Mouse (Mus musculus) heart, embryonic 15.5 days (tissue): ENCODE measurements around the gene Alpl. TPM values are rescaled to one million over a fixed set of nuclear protein-coding genes. Genes with fewer than 3 reads are reported as not detected.

Source experiments
- ATAC-seq: fragments of 200-750 bp; cut with Nextera tagmentation; replicated peaks from 2 replicates; pipeline ENCODE4 v1.8.0; 2017; ENCODE audit warnings: low read depth, moderate TSS enrichment; ENCODE audit not compliant: insufficient number of reproducible peaks, insufficient read depth, low FRiP score
- H3K27ac ChIP-seq: fragments of 300-500 bp; sonication (generic); 2 replicates; pipeline ENCODE4 v1.5.1; 2015; ENCODE audit warnings: mild to moderate bottlenecking, inconsistent platforms
- H3K27me3 ChIP-seq: fragments of 300-500 bp; sonication (generic); 2 replicates; pipeline ENCODE4 v1.6.1; 2015; ENCODE audit warnings: inconsistent platforms
- H3K36me3 ChIP-seq: fragments of 300-500 bp; sonication (generic); 2 replicates; pipeline ENCODE4 v1.6.1; 2015; ENCODE audit warnings: mild to moderate bottlenecking, inconsistent platforms
- H3K4me1 ChIP-seq: fragments of 300-500 bp; sonication (generic); replicated peaks from 2 replicates; pipeline ENCODE4 v1.6.1; 2015; ENCODE audit warnings: inconsistent platforms
- H3K4me2 ChIP-seq: fragments of 300-500 bp; sonication (generic); 2 replicates; pipeline ENCODE4 v1.6.1; 2015; ENCODE audit warnings: inconsistent platforms, mild to moderate bottlenecking, moderate library complexity
- H3K4me3 ChIP-seq: fragments of 300-500 bp; sonication (generic); 2 replicates; pipeline ENCODE4 v1.5.1; 2015; ENCODE audit warnings: mild to moderate bottlenecking, inconsistent platforms
- H3K9ac ChIP-seq: fragments of 300-500 bp; sonication (generic); 2 replicates; pipeline ENCODE4 v1.6.1; 2015; ENCODE audit warnings: mild to moderate bottlenecking, inconsistent platforms
- H3K9me3 ChIP-seq: fragments of 300-500 bp; sonication (generic); replicated peaks from 2 replicates; pipeline ENCODE4 v1.6.1; 2016; ENCODE audit warnings: inconsistent platforms
- WGBS: fragments of 180-500 bp; shearing (Covaris S2); methylation state at CpG from one replicate; pipeline ENCODE4 v1.1.7; 2015; ENCODE audit warnings: mixed read lengths; 5-methylcytosine and 5-hydroxymethylcytosine counted together
- polyA plus RNA-seq: library from polyadenylated mRNA; unstranded; fragments of >200 nt; fragmentation: Nextera tagmentation; extraction: Ambion mirVana; gene quantifications from 2 replicates; pipeline ENCODE4 v1.2.1, GENCODE M21; 2015

Gene Alpl
- polyA plus RNA-seq, 1 experiment from 2014 or later: 3.0 TPM

DNA sequence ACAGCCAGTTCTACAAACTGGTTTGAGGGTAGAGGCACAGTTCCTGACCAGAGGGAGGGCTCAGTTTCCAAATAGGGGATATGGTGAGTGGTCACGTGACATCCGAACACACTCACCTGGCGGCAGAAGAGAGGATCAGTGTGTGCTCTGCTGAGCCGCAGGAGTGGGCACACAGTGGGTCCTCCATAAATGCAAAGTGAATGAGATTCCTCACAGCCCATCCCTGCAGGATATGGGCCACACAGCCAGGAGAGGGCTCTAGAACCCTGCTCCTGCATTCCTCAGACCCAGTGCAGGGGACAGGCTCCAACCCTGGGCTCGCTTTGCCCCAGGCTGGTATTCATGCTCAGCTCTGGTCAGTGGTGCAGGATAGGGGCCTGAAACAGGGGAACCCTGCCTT lies 62.7 kb downstream of the Alpl start:
- H3K9ac ChIP-seq: no peak overlapping the region
- H3K27ac ChIP-seq: no peak overlapping the region
- peaks cover 57% of the 10 kb centered on the region for H3K27me3 ChIP-seq
- 64% methylated on average over 5 of the region's 5 CpGs for WGBS
- ATAC-seq: no peak
- no peaks in the 10 kb centered on the region for H3K9me3 ChIP-seq
- H3K4me1 ChIP-seq: peaks cover 8% of the 10 kb centered on the region
- H3K4me2 ChIP-seq: no peak overlapping the region
- H3K4me3 ChIP-seq: no peak overlapping the region
- no peaks in the 10 kb centered on the region for H3K36me3 ChIP-seq

DNA sequence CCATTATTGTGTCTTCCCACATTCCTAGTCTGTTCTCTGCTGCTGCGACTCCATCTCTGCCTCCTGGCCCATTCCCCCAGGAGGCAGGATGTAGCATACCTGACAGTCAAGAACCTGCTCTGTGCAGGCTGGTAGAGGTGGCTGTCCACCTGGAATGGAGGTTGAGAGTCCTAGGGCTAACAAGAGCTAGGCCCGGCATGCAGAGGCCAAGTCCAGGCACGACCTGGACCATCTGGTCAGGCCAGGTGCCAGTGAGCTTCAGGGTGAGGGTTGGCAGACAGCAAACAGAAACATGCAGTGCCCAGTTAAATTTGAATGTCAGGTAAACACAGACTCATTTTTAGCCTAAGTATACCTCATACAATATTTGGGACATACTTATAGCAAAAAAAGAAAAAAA lies 63.2 kb downstream of the Alpl start:
- H3K4me1 ChIP-seq: peaks cover 9% of the 10 kb centered on the region
- H3K9ac ChIP-seq: no peak overlapping the region
- no peak overlapping the region for H3K27ac ChIP-seq
- WGBS: 76% methylated on average over 3 of the region's 3 CpGs
- no peak overlapping the region for H3K4me2 ChIP-seq
- no peak overlapping the region for H3K4me3 ChIP-seq
- no peaks in the 10 kb centered on the region for H3K9me3 ChIP-seq
- no peak for ATAC-seq
- no peaks in the 10 kb centered on the region for H3K36me3 ChIP-seq
- peaks cover 62% of the 10 kb centered on the region for H3K27me3 ChIP-seq

DNA sequence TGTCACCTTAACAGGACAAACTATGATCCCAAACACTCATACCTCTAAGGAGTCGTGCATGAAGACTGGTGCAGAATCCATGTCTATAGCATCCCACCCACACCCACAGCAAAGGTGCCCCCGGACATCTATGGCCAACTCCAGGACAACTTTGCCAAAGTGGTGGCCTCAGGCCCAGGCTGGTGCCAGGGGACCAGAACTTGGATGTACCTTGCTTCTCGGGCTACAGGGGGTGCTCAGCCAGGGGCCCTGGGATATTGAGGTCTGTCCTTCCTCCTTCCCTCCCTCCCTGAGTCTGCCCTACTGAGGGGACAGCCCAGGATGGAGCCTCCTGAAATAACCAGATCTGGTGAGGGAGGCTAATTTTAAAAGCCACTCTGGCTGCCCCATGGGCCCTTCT lies 63.8 kb downstream of the Alpl start:
- Histone ChIP-seq H3K4me1 (peaks cover 13% of the 10 kb centered on the region), H3K27ac (no peak overlapping the region), H3K36me3 (no peaks in the 10 kb centered on the region), H3K27me3 (peaks cover 67% of the 10 kb centered on the region), H3K4me2 (no peak overlapping the region), H3K9ac (no peak overlapping the region), H3K4me3 (no peak overlapping the region), H3K9me3 (no peaks in the 10 kb centered on the region)
- ATAC-seq: no peak
- WGBS: 67% methylated on average over 3 of the region's 3 CpGs

DNA sequence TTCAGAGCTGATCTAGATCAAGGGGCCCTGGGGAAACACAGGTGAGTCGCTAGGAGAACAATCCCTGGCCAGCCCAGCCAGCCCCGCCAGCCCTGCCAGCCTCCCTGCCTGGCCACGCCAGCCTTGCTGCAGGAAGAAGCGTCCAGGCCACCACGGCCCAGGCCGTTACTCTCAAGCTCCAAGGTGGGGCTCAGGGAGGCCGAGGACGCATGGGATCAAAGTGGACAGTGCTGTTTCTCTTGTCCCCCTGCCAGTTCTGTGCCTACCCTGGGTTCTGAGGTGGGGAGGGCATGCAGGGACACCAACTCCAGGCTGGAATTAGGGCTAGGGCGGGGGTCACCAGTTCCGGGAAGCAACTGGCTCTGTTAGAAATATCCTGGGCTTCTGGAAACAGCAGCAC lies 64.3 kb downstream of the Alpl start:
- no peak for ATAC-seq
- 66% methylated on average over 10 of the region's 10 CpGs for WGBS
- H3K9me3 ChIP-seq: no peaks in the 10 kb centered on the region

DNA sequence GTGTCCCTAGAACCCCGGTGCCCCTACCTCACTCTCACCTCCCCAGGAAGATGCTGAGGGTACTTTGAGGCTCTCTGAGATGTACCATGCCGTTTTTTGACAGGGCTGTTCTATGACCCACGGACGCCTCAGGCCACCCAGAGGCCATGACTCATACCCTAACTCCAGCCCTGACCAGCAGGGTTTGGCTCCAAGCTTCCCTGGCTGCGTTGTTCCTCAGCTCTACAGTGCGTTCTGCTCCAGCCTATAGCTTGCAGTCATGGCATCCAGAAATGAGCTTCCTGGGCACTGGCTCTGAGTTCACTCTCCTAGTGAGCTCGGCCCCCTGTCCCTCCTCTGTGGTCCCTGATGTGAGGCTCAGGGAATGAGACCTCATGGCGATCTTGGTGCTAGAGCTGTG lies 65.4 kb downstream of the Alpl start:
- no peak overlapping the region for H3K4me3 ChIP-seq
- ATAC-seq: no peak
- no peak overlapping the region for H3K4me2 ChIP-seq
- H3K9me3 ChIP-seq: no peaks in the 10 kb centered on the region
- peaks cover 74% of the 10 kb centered on the region for H3K27me3 ChIP-seq
- no peak overlapping the region for H3K27ac ChIP-seq
- peaks cover 13% of the 10 kb centered on the region for H3K4me1 ChIP-seq
- 76% methylated on average over 8 of the region's 8 CpGs for WGBS
- H3K36me3 ChIP-seq: no peaks in the 10 kb centered on the region
- H3K9ac ChIP-seq: no peak overlapping the region

More for the DNA sequence above, 64.3 kb downstream of the Alpl start:
- Histone ChIP-seq H3K36me3 (no peaks in the 10 kb centered on the region), H3K27ac (no peak overlapping the region), H3K4me1 (peaks cover 13% of the 10 kb centered on the region), H3K27me3 (peaks cover 69% of the 10 kb centered on the region), H3K4me2 (no peak overlapping the region), H3K4me3 (no peak overlapping the region), H3K9ac (no peak overlapping the region)

DNA sequence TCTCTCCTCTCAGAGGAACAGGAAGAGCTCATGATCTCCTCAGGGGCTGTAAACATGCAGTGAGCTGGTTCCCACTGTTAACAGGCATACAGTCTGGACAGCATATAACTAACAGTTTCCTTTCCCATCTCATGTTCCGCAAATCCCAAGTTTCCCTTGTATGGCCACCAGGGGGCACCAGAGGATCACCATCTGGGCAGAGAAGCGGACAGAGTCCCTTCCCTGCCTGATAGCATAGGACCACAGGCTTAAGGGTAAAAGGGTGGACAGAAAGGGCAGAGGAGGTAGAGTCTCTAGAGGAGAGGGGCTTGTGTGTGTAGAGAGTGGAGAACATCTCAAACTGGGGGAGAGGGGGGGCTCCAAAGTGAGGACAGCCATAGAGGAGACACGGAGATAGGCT lies 66.0 kb downstream of the Alpl start:
- Histone ChIP-seq H3K9me3 (no peaks in the 10 kb centered on the region), H3K36me3 (no peaks in the 10 kb centered on the region), H3K27me3 (peaks cover 80% of the 10 kb centered on the region), H3K4me2 (no peak overlapping the region), H3K4me1 (peaks cover 13% of the 10 kb centered on the region), H3K9ac (no peak overlapping the region), H3K4me3 (no peak overlapping the region), H3K27ac (no peak overlapping the region)
- peak; percentile 40; the same call in 1 of the 2 replicates for ATAC-seq
- WGBS: 15% methylated on average over 3 of the region's 3 CpGs

DNA sequence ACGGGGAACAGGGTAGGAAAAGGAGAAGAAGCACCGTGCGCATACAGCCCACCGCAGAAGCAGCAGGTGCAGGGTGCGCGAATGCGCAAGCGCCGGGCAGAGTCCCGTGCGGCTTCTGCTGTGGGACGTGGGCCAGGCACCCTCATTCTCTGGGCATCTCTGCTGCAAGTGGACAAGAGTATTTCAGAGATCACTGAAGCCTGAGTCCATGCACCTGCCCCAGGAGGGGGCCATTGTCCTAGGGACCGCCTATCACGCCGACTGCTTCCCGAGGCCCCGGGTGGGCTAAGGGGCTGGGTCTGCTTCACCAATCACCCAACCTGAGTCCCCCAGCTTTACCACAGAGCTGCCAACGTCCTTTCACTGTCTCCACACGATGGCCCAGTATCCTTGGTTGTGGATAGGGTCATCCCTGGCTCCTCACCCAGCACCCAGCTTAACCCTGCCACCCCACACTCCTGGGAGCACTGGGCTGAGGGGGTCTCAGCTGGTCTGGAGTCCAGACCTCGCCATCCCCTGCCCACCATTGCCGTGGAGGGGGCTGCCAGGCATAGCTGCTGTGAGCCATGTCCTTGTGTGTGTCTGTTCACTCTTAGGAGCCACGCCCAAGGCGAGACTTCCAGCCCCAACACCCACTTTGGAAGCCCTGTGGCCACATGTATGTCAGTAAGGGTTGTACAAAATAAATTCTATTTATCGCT lies 66.9 kb downstream of the Alpl start:
- H3K27ac ChIP-seq: no peak overlapping the region
- H3K9ac ChIP-seq: no peak overlapping the region
- H3K9me3 ChIP-seq: no peaks in the 10 kb centered on the region
- peaks cover 20% of the 10 kb centered on the region for H3K4me1 ChIP-seq
- no peak for ATAC-seq
- peaks cover 88% of the 10 kb centered on the region for H3K27me3 ChIP-seq
- H3K4me3 ChIP-seq: peak overlapping the region; percentile 18; the same call in 1 of the 2 replicates
- peak overlapping the region; percentile 30; the same call in 1 of the 2 replicates for H3K4me2 ChIP-seq
- WGBS: 26% methylated on average over 24 of the region's 24 CpGs
- H3K36me3 ChIP-seq: no peaks in the 10 kb centered on the region

DNA sequence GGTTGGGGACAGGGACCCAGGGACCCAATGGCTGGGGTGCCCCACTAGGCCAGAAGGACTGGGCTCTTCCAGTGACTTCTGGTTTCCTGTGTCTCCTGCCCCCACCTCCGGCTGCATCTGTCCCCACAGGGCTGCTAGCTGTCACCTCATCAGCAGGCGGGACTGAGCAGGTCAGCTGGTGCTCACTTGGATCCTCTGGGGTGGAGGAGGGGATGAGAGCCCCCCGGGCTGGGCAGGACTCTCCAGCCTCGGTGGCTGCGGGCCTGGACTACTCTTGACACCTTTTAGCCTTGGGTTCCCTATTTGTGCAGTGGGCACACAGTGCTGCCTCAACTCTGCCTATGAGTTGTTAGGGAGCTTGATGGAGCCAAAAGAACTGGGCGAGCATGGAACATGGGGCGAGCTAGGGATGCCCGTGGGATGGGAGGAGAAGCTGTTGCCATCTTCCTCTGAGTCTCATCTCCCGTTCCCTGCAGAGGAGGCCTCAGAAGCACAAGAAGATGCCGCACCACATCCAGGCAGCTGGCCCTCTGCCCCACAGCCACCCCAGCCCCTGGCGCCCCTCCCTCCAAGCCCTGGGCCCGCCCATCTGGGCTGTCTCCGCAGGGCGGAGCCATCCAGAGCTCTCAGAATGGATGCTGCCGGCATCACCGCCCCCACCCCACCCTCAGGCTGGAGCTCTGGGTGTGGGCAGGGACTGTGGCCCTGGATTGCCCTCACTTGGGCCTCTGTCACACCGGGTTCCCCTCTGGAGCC lies 67.6 kb downstream of the Alpl start:
- H3K36me3 ChIP-seq: no peaks in the 10 kb centered on the region
- H3K27me3 ChIP-seq: peaks cover 93% of the 10 kb centered on the region
- H3K9me3 ChIP-seq: no peaks in the 10 kb centered on the region
- no peak overlapping the region for H3K9ac ChIP-seq
- peak overlapping the region; percentile 30; the same call in 1 of the 2 replicates for H3K4me2 ChIP-seq
- no peak for ATAC-seq
- H3K4me3 ChIP-seq: peak overlapping the region; percentile 18; the same call in 1 of the 2 replicates
- no peak overlapping the region for H3K27ac ChIP-seq
- WGBS: 7% methylated on average over 17 of the region's 17 CpGs
- peaks cover 28% of the 10 kb centered on the region for H3K4me1 ChIP-seq

DNA sequence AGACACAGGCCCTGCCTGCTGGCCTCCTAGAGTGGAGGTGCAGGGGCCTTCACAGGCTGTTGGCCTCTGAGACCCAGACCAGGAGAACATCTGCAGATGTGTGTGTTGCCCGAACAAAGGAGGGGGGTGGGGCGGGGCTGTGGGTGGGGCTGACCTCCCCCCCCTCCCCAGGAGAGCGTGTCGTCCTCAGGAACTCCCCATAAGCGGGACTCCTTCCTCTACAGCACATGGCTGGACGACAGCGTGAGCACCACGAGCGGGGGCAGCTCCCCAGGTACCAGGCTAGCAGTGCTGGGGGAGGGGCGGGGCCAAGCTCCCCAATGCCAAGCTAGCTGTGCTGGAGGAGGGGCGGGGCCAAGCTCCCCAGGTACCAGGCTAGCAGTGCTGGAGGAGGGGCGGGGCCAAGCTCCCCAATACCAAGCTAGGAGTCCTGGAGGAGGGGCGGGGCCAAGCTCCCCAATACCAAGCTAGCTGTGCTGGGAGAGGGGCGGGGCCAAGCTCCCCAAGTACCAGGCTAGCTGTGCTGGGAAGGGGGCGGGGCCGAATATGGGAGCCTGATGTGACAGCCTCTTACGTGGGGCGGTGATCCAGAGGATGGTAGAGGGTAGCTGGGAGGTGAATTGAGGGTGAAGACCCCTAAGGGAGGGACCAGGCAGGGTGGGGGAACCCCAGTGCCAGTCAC lies 68.5 kb downstream of the Alpl start:
- ATAC-seq: no peak; the same call in 1 of the 2 replicates
- H3K4me2 ChIP-seq: no peak overlapping the region
- H3K27me3 ChIP-seq: peaks cover 93% of the 10 kb centered on the region
- H3K9me3 ChIP-seq: no peaks in the 10 kb centered on the region
- no peak overlapping the region for H3K9ac ChIP-seq
- peaks cover 33% of the 10 kb centered on the region for H3K4me1 ChIP-seq
- H3K4me3 ChIP-seq: no peak overlapping the region
- H3K36me3 ChIP-seq: no peaks in the 10 kb centered on the region
- WGBS: 7% methylated on average over 16 of the region's 18 CpGs
- H3K27ac ChIP-seq: no peak overlapping the region

DNA sequence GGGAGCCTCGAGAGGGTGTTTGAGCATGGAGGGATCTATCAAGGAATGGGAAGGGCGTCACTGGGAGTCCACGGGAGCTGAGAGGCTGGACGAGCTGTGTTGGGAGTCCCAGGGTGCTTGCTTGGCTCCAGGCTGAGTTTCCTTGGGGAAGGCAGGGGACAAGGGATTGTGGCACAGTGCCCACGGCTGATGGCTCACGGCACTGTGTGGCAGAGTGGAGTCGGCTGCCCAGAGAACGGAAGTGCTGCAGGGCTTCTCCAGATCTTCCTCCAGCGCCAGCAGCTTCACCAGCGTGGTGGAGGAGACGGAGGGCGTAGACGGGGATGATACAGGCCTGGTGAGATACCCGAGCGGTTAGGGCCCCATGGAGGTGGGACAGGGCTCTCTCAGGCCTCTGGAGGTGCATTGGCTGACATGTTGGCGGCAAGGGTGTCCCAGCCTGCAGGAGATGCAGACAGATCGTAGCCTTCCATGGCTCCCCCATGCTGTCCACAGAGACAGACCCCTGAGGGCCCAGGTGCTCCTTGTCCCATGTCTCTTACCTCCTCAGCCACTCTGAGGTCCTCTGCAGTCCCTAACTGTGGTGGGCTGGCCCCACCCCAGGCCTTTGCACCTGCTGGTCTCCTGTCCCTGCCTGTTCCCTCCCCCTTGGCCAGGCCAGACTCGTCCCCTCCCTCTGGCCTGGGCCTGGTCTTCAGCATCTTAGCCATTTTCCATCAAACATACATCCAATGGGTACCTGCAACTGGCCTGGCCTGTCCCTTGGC lies 69.3 kb downstream of the Alpl start:
- Histone ChIP-seq H3K27me3 (peaks cover 93% of the 10 kb centered on the region), H3K27ac (no peak overlapping the region), H3K4me2 (no peak overlapping the region), H3K36me3 (no peaks in the 10 kb centered on the region), H3K4me1 (peaks cover 33% of the 10 kb centered on the region), H3K9ac (no peak overlapping the region), H3K4me3 (no peak overlapping the region), H3K9me3 (no peaks in the 10 kb centered on the region)
- no peak for ATAC-seq
- WGBS: 78% methylated on average over 18 of the region's 18 CpGs
